Mouse (Mus musculus): ENCODE data around the gene Btnl1. TPM values are rescaled to one million over a fixed set of nuclear protein-coding genes. Genes with fewer than 3 reads are reported as not detected.

Btnl1 gene
- polyA plus RNA-seq, 1 experiment from 2014 or later = not detected

GRCm38 (mm10) chr17:34362954-34363546, 13.9 kb upstream of the Btnl1 start:
- Histone ChIP-seq H3K36me3 (no peaks in the 10 kb centered on the region), H3K4me1 (no peaks in the 10 kb centered on the region), H3K27me3 (replicated peaks) (no peaks in the 10 kb centered on the region), H3K27ac (replicated peaks) (no peak overlapping the region), H3K4me3 (replicated peaks) (no peak overlapping the region), H3K9me3 (replicated peaks) (no peaks in the 10 kb centered on the region), H3K4me2 (no peak overlapping the region), H3K9ac (replicated peaks) (no peak overlapping the region)
- no peak for ATAC-seq (ENCODE audit: low FRiP score)
- 87% methylated on average over 15 of the region's 15 CpGs for WGBS

- Histone ChIP-seq H3K4me2 (no peak overlapping the region), H3K9me3 (replicated peaks) (no peaks in the 10 kb centered on the region), H3K36me3 (no peaks in the 10 kb centered on the region), H3K4me3 (replicated peaks) (no peak overlapping the region), H3K9ac (replicated peaks) (no peak overlapping the region), H3K27me3 (replicated peaks) (no peaks in the 10 kb centered on the region), H3K4me1 (no peaks in the 10 kb centered on the region), H3K27ac (replicated peaks) (no peak overlapping the region)
- WGBS = 87% methylated on average over 3 of the region's 3 CpGs
- ATAC-seq (ENCODE audit: low FRiP score) = no peak
Measured at GRCm38 (mm10) chr17:34363676-34364310, 13.1 kb upstream of the Btnl1 start.

- WGBS = 74% methylated on average over 10 of the region's 10 CpGs
- ATAC-seq (ENCODE audit: low FRiP score) = no peak
- Histone ChIP-seq H3K27me3 (replicated peaks) (no peaks in the 10 kb centered on the region), H3K9ac (replicated peaks) (no peak overlapping the region), H3K4me2 (no peak overlapping the region), H3K27ac (replicated peaks) (no peak overlapping the region), H3K36me3 (no peaks in the 10 kb centered on the region), H3K4me3 (replicated peaks) (no peak overlapping the region), H3K9me3 (replicated peaks) (no peaks in the 10 kb centered on the region), H3K4me1 (no peaks in the 10 kb centered on the region)
Measured at GRCm38 (mm10) chr17:34365031-34365430, 11.9 kb upstream of the Btnl1 start.

- Histone ChIP-seq H3K4me2 (no peak overlapping the region), H3K9ac (replicated peaks) (no peak overlapping the region), H3K27ac (replicated peaks) (no peak overlapping the region), H3K36me3 (no peaks in the 10 kb centered on the region), H3K9me3 (replicated peaks) (no peaks in the 10 kb centered on the region), H3K4me1 (no peaks in the 10 kb centered on the region), H3K27me3 (replicated peaks) (no peaks in the 10 kb centered on the region), H3K4me3 (replicated peaks) (no peak overlapping the region)
- no peak for ATAC-seq (ENCODE audit: low FRiP score)
- 85% methylated on average over 4 of the region's 4 CpGs for WGBS
Measured at GRCm38 (mm10) chr17:34370563-34370962, 6.4 kb upstream of the Btnl1 start.

GRCm38 (mm10) chr17:34373055-34373709, 3.8 kb upstream of the Btnl1 start:
- WGBS = 77% methylated on average over 6 of the region's 6 CpGs

GRCm38 (mm10) chr17:34377450-34378209, 698 bp downstream of the Btnl1 start:
- WGBS = 66% methylated on average over 6 of the region's 6 CpGs
- no peak overlapping the region for H3K9ac ChIP-seq (replicated peaks)

More at GRCm38 (mm10) chr17:34373055-34373709, 3.8 kb upstream of the Btnl1 start:
- Histone ChIP-seq H3K36me3 (no peaks in the 10 kb centered on the region), H3K4me2 (no peak overlapping the region), H3K27ac (replicated peaks) (no peak overlapping the region), H3K9me3 (replicated peaks) (no peaks in the 10 kb centered on the region), H3K4me1 (no peaks in the 10 kb centered on the region), H3K4me3 (replicated peaks) (no peak overlapping the region), H3K9ac (replicated peaks) (no peak overlapping the region), H3K27me3 (replicated peaks) (no peaks in the 10 kb centered on the region)
- no peak for ATAC-seq (ENCODE audit: low FRiP score)

GRCm38 (mm10) chr17:34378716-34379115, 1.8 kb downstream of the Btnl1 start:
- 78% methylated on average over 2 of the region's 2 CpGs for whole genome bisulfite sequencing
- Histone ChIP-seq H3K27me3 (replicated peaks) (no peaks in the 10 kb centered on the region), H3K36me3 (no peaks in the 10 kb centered on the region)

More at GRCm38 (mm10) chr17:34377450-34378209, 698 bp downstream of the Btnl1 start:
- no peak overlapping the region for H3K27ac ChIP-seq (replicated peaks)
- H3K27me3 ChIP-seq (replicated peaks) = no peaks in the 10 kb centered on the region
- no peak for ATAC-seq (ENCODE audit: low FRiP score)
- H3K36me3 ChIP-seq = no peaks in the 10 kb centered on the region
- H3K9me3 ChIP-seq (replicated peaks) = no peaks in the 10 kb centered on the region
- H3K4me2 ChIP-seq = no peak overlapping the region
- H3K4me3 ChIP-seq (replicated peaks) = no peak overlapping the region
- no peaks in the 10 kb centered on the region for H3K4me1 ChIP-seq

GRCm38 (mm10) chr17:34379451-34379850, 2.5 kb downstream of the Btnl1 start:
- Histone ChIP-seq H3K4me1 (no peaks in the 10 kb centered on the region), H3K27ac (replicated peaks) (no peak overlapping the region), H3K4me3 (replicated peaks) (no peak overlapping the region), H3K4me2 (no peak overlapping the region), H3K36me3 (no peaks in the 10 kb centered on the region), H3K9me3 (replicated peaks) (no peaks in the 10 kb centered on the region), H3K9ac (replicated peaks) (no peak overlapping the region), H3K27me3 (replicated peaks) (no peaks in the 10 kb centered on the region)
- ATAC-seq (ENCODE audit: low FRiP score) = no peak
- WGBS = 71% methylated on average over 7 of the region's 7 CpGs

More at GRCm38 (mm10) chr17:34378716-34379115, 1.8 kb downstream of the Btnl1 start:
- no peaks in the 10 kb centered on the region for H3K9me3 ChIP-seq (replicated peaks)
- no peak for ATAC-seq (ENCODE audit: low FRiP score)
- no peaks in the 10 kb centered on the region for H3K4me1 ChIP-seq
- no peak overlapping the region for H3K4me2 ChIP-seq
- H3K9ac ChIP-seq (replicated peaks) = no peak overlapping the region
- H3K4me3 ChIP-seq (replicated peaks) = no peak overlapping the region
- H3K27ac ChIP-seq (replicated peaks) = no peak overlapping the region

- Histone ChIP-seq H3K4me2 (no peak overlapping the region), H3K9me3 (replicated peaks) (no peaks in the 10 kb centered on the region), H3K4me1 (no peaks in the 10 kb centered on the region), H3K36me3 (no peaks in the 10 kb centered on the region), H3K9ac (replicated peaks) (no peak overlapping the region), H3K4me3 (replicated peaks) (no peak overlapping the region), H3K27me3 (replicated peaks) (no peaks in the 10 kb centered on the region), H3K27ac (replicated peaks) (no peak overlapping the region)
- no peak for ATAC-seq (ENCODE audit: low FRiP score)
- WGBS = 77% methylated on average over 11 of the region's 11 CpGs
Measured at GRCm38 (mm10) chr17:34381876-34382275, 4.9 kb downstream of the Btnl1 start.

- ATAC-seq (ENCODE audit: low FRiP score) = no peak
- WGBS = 86% methylated on average over 7 of the region's 7 CpGs
- no peak overlapping the region for H3K27ac ChIP-seq (replicated peaks)
- no peaks in the 10 kb centered on the region for H3K27me3 ChIP-seq (replicated peaks)
- no peak overlapping the region for H3K4me2 ChIP-seq
- H3K9me3 ChIP-seq (replicated peaks) = no peaks in the 10 kb centered on the region
- no peaks in the 10 kb centered on the region for H3K4me1 ChIP-seq
- H3K4me3 ChIP-seq (replicated peaks) = no peak overlapping the region
- no peaks in the 10 kb centered on the region for H3K36me3 ChIP-seq
- no peak overlapping the region for H3K9ac ChIP-seq (replicated peaks)
Measured at GRCm38 (mm10) chr17:34383212-34383611, 6.3 kb downstream of the Btnl1 start.

GRCm38 (mm10) chr17:34384699-34385098, 7.8 kb downstream of the Btnl1 start:
- H3K36me3 ChIP-seq = no peaks in the 10 kb centered on the region
- H3K4me1 ChIP-seq = no peaks in the 10 kb centered on the region
- H3K9me3 ChIP-seq (replicated peaks) = no peaks in the 10 kb centered on the region
- H3K4me2 ChIP-seq = no peak overlapping the region
- 77% methylated on average over 3 of the region's 3 CpGs for WGBS
- no peak overlapping the region for H3K4me3 ChIP-seq (replicated peaks)
- H3K27me3 ChIP-seq (replicated peaks) = no peaks in the 10 kb centered on the region
- no peak overlapping the region for H3K27ac ChIP-seq (replicated peaks)
- H3K9ac ChIP-seq (replicated peaks) = no peak overlapping the region
- ATAC-seq (ENCODE audit: low FRiP score) = no peak
